Mouse (Mus musculus): ENCODE results near the gene Igbp1b. TPM values are rescaled to one million over a fixed set of nuclear protein-coding genes. Genes with fewer than 3 reads are reported as not detected.

The Igbp1b gene
- not detected in 2 replicates for polyA plus RNA-seq (2012; rRNA removed)

DNA sequence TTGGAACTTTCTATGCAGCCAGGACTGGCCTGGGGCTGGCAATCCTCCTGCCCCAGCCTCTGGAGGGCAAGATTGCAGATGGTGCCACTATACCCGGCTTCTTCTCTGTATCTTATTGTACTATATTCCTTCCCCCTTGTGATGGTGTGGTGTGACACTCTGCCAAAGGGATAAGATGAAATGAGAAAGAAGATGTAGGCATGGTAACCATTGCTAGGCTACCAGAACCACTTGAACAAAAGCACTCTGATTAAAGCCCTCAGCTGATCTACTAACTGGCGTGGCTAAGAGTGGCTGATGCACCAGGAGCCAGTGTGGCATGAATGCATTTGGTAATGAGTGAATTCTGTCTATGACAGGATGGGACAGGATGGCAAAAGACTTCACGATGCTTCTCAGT is at the start of gene Igbp1b:
TSS of gene Igbp1b (minus strand) at position 29 of the 400 bp plus-strand sequence.
- no peak for DNase-seq
- 81% methylated on average over 3 of the region's 3 CpGs for WGBS
- Histone ChIP-seq H3K36me3 (ENCODE audit: control insufficient read depth, insufficient read depth, low read length) (no peaks in the 10 kb centered on the region), H3K4me3 (ENCODE audit: insufficient read depth, low read depth, low read length) (no peak within 1 kb of the TSS), H3K27me3 (replicated peaks; ENCODE audit: control insufficient read depth, insufficient read depth, low read length) (no peaks in the 10 kb centered on the region), H3K4me1 (ENCODE audit: control insufficient read depth, insufficient read depth, low read length) (no peaks in the 10 kb centered on the region), H3K27ac (ENCODE audit: insufficient read depth, low read depth, low read length) (no peak within 1 kb of the TSS)
- TF ChIP-seq CTCF (conservative IDR thresholded peaks at IDR 0.05; ENCODE audit: insufficient read depth, insufficient read length, low read depth, low read length) = no peak
- TF ChIP-seq POLR2A (IDR thresholded peaks at IDR 0.05; ENCODE audit: low read depth, low read length) = no peak

DNA sequence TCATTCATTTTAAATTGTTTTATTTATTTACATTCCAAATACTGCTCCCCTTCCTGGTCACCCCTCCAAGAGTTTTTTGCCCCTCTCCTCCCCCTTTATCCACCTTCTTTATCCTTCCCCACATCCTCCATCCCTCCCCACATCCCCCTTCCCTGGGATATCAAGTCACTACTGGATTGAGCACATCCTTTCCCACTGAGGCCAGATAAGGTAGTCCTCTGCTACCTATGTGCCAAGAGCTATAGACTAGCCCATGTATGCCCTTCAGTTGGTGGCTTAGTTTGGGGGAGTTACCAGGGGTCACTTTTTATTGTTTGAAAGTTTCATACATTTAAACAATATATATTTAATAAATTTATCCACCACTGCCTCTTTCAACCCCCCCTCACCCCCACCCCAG is 24.6 kb upstream of the Igbp1b start:
- Histone ChIP-seq H3K4me1 (ENCODE audit: control insufficient read depth, insufficient read depth, low read length) (no peaks in the 10 kb centered on the region), H3K36me3 (ENCODE audit: control insufficient read depth, insufficient read depth, low read length) (no peaks in the 10 kb centered on the region), H3K27ac (ENCODE audit: insufficient read depth, low read depth, low read length) (no peak overlapping the region), H3K4me3 (ENCODE audit: insufficient read depth, low read depth, low read length) (no peak overlapping the region), H3K27me3 (replicated peaks; ENCODE audit: control insufficient read depth, insufficient read depth, low read length) (no peaks in the 10 kb centered on the region)
- TF ChIP-seq CTCF (conservative IDR thresholded peaks at IDR 0.05; ENCODE audit: insufficient read depth, insufficient read length, low read depth, low read length) (no peak), POLR2A (IDR thresholded peaks at IDR 0.05; ENCODE audit: low read depth, low read length) (no peak)
- no peak for DNase-seq

DNA sequence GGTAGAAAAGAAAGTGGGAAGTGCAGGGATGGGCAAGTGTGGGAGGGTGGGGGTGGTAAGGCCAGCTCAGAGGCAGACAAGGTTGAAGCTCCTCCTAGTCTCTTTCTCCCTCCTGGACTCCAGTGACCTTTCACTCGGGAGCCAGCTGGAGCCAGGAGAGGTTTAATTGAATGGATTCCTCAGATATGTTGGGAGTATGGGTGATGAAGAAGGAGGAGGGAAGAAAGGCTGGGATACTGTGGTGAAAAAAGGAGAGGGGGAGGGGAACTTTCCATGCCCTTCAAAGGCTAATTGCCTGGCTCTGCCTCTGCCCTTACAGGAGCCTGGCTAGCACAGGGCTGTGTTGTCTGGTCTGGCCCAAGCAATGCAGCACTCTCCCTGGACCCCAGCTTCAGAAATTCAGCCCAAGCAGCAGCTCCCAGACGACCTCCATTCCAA is 14.4 kb upstream of the Igbp1b start:
- no peak for TF ChIP-seq CTCF (conservative IDR thresholded peaks at IDR 0.05; ENCODE audit: insufficient read depth, insufficient read length, low read depth, low read length)
- TF ChIP-seq POLR2A (IDR thresholded peaks at IDR 0.05; ENCODE audit: low read depth, low read length) = no peak
- DNase-seq = no peak
- Histone ChIP-seq H3K36me3 (ENCODE audit: control insufficient read depth, insufficient read depth, low read length) (no peaks in the 10 kb centered on the region), H3K27ac (ENCODE audit: insufficient read depth, low read depth, low read length) (no peak overlapping the region), H3K4me1 (ENCODE audit: control insufficient read depth, insufficient read depth, low read length) (no peaks in the 10 kb centered on the region), H3K27me3 (replicated peaks; ENCODE audit: control insufficient read depth, insufficient read depth, low read length) (no peaks in the 10 kb centered on the region), H3K4me3 (ENCODE audit: insufficient read depth, low read depth, low read length) (no peak overlapping the region)
- 3% methylated on average over 2 of the region's 2 CpGs for WGBS

DNA sequence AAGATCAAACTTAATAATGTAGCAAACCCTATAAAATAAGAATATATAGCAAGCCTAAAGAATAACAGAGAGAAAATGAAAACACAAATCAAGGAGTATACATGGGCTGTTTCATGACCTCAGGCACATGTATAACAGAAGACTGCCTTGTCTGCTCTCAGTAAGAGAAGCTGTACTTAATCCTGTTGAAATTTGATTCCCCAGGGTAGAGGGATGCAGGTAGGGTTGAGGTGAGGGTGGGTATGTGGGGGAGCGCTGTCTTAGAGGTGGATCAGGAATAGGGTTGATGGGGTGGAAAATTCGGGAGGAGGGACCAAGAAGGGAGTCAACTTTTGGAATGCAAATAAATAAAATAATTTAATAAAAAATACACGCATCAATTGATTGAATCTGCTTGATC is 7.1 kb upstream of the Igbp1b start:
- no peak for DNase-seq
- H3K4me3 ChIP-seq (ENCODE audit: insufficient read depth, low read depth, low read length) = no peak overlapping the region
- H3K4me1 ChIP-seq (ENCODE audit: control insufficient read depth, insufficient read depth, low read length) = no peaks in the 10 kb centered on the region
- H3K36me3 ChIP-seq (ENCODE audit: control insufficient read depth, insufficient read depth, low read length) = no peaks in the 10 kb centered on the region
- 43% methylated on average over 3 of the region's 3 CpGs for WGBS
- H3K27ac ChIP-seq (ENCODE audit: insufficient read depth, low read depth, low read length) = no peak overlapping the region
- no peaks in the 10 kb centered on the region for H3K27me3 ChIP-seq (replicated peaks; ENCODE audit: control insufficient read depth, insufficient read depth, low read length)
- TF ChIP-seq POLR2A (IDR thresholded peaks at IDR 0.05; ENCODE audit: low read depth, low read length) (no peak), CTCF (conservative IDR thresholded peaks at IDR 0.05; ENCODE audit: insufficient read depth, insufficient read length, low read depth, low read length) (no peak)

DNA sequence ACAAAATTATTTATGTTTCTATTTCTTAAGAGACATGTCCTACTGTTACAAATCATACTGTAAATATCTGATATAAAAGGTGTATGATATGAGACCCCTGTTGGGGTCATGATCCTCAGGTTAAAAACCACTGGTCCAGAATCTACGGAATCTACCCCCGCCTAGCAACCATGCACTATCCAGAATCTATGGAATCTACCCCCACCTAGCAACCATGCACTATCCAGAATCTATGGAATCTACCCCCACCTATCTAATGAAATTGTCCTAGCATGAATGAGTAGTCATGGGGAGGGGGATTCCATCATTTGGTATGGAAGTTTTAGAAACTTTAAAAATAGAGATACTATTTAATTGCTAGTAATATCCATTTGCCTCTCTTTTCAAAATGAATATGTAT is 12.7 kb downstream of the Igbp1b start:
- H3K36me3 ChIP-seq (ENCODE audit: control insufficient read depth, insufficient read depth, low read length) = no peaks in the 10 kb centered on the region
- H3K4me1 ChIP-seq (ENCODE audit: control insufficient read depth, insufficient read depth, low read length) = no peaks in the 10 kb centered on the region
- no peak overlapping the region for H3K4me3 ChIP-seq (ENCODE audit: insufficient read depth, low read depth, low read length)
- TF ChIP-seq POLR2A (IDR thresholded peaks at IDR 0.05; ENCODE audit: low read depth, low read length) = no peak
- no peak for TF ChIP-seq CTCF (conservative IDR thresholded peaks at IDR 0.05; ENCODE audit: insufficient read depth, insufficient read length, low read depth, low read length)
- no peaks in the 10 kb centered on the region for H3K27me3 ChIP-seq (replicated peaks; ENCODE audit: control insufficient read depth, insufficient read depth, low read length)
- WGBS = 95% methylated on average over 2 of the region's 2 CpGs
- DNase-seq = no peak
- no peak overlapping the region for H3K27ac ChIP-seq (ENCODE audit: insufficient read depth, low read depth, low read length)

DNA sequence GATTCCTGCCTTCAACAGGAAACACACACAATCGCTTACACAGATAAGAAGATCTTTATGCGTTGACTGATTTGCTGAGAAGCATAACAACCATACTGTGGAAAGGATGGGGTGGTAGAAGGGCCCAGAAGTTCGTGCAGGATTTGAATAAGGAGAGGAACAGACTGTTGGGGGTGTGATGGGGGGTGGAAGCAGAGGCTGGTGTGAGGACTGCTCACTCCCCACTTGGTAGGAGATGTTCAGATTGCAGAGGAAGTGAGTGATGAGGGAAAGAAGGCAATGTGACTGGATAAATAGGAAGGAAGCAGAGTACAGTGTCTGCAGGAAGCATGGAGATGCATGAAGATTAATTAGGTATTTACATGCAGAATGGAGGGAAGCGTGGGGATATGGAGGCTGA is 19.0 kb downstream of the Igbp1b start:
- WGBS = 44% methylated on average over 4 of the region's 4 CpGs
- Histone ChIP-seq H3K36me3 (ENCODE audit: control insufficient read depth, insufficient read depth, low read length) (no peaks in the 10 kb centered on the region), H3K27me3 (replicated peaks; ENCODE audit: control insufficient read depth, insufficient read depth, low read length) (no peaks in the 10 kb centered on the region), H3K4me1 (ENCODE audit: control insufficient read depth, insufficient read depth, low read length) (no peaks in the 10 kb centered on the region), H3K27ac (ENCODE audit: insufficient read depth, low read depth, low read length) (no peak overlapping the region), H3K4me3 (ENCODE audit: insufficient read depth, low read depth, low read length) (no peak overlapping the region)
- TF ChIP-seq CTCF (conservative IDR thresholded peaks at IDR 0.05; ENCODE audit: insufficient read depth, insufficient read length, low read depth, low read length) (no peak), POLR2A (IDR thresholded peaks at IDR 0.05; ENCODE audit: low read depth, low read length) (no peak)
- DNase-seq = no peak

DNA sequence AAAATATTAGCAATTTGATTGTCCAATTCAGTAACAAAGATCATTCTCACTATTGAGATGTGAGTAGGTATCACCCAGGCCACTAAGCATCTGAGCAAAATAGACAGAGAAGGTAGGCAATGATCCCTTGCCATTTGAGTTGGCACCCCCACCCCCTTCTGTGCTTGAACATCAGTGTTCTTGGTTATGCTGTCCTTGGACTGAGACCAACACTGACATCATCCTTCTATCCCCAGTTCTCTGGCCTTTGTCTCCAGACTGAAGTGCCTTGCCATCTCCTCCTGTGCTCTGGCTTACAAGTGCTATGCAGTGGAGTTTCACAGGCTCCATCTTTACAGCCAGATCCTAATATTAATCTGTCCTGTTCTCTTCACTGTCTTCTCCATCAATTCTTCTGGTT is 37.6 kb downstream of the Igbp1b start:
- Histone ChIP-seq H3K4me3 (ENCODE audit: insufficient read depth, low read depth, low read length) (no peak overlapping the region), H3K36me3 (ENCODE audit: control insufficient read depth, insufficient read depth, low read length) (no peaks in the 10 kb centered on the region), H3K27ac (ENCODE audit: insufficient read depth, low read depth, low read length) (no peak overlapping the region), H3K4me1 (ENCODE audit: control insufficient read depth, insufficient read depth, low read length) (no peaks in the 10 kb centered on the region), H3K27me3 (replicated peaks; ENCODE audit: control insufficient read depth, insufficient read depth, low read length) (no peaks in the 10 kb centered on the region)
- no peak for DNase-seq
- TF ChIP-seq CTCF (conservative IDR thresholded peaks at IDR 0.05; ENCODE audit: insufficient read depth, insufficient read length, low read depth, low read length) (no peak), POLR2A (IDR thresholded peaks at IDR 0.05; ENCODE audit: low read depth, low read length) (no peak)

DNA sequence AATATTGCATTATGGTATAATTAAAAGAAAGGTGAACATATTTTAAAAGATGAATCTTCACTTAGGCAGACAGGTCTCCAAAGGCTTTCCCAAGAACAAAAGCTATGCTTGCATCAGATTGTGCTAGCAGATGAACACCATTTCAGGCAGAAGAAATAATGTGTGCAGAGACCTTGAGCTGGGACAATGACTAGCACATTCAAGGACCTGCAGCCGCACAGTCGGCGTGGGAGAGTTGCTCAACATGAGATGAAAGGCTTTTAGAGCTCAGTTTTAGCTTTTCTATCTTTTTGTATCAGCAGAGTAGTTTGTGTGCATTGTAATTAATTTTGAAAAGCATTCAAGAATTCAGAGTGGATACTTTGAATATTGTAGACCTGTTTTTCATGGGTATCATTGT is 39.9 kb downstream of the Igbp1b start:
- H3K27ac ChIP-seq (ENCODE audit: insufficient read depth, low read depth, low read length) = no peak overlapping the region
- TF ChIP-seq CTCF (conservative IDR thresholded peaks at IDR 0.05; ENCODE audit: insufficient read depth, insufficient read length, low read depth, low read length) (no peak), POLR2A (IDR thresholded peaks at IDR 0.05; ENCODE audit: low read depth, low read length) (no peak)
- H3K4me1 ChIP-seq (ENCODE audit: control insufficient read depth, insufficient read depth, low read length) = no peaks in the 10 kb centered on the region
- no peaks in the 10 kb centered on the region for H3K27me3 ChIP-seq (replicated peaks; ENCODE audit: control insufficient read depth, insufficient read depth, low read length)
- no peaks in the 10 kb centered on the region for H3K36me3 ChIP-seq (ENCODE audit: control insufficient read depth, insufficient read depth, low read length)
- no peak for DNase-seq
- H3K4me3 ChIP-seq (ENCODE audit: insufficient read depth, low read depth, low read length) = no peak overlapping the region
- 86% methylated on average over 3 of the region's 3 CpGs for WGBS

Other genes with a start within 250 kb of the Igbp1b start
- gene Lmo3, start 76.6 kb downstream of the Igbp1b start, polyA plus RNA-seq (2012; rRNA removed) = 0.07 TPM in 1 of 2 replicates, not detected in the other

All from kidney, adult 2 months (tissue).